Comparison of ENCODE assay signal across 8 mouse cellular contexts in the genomic region with DNA sequence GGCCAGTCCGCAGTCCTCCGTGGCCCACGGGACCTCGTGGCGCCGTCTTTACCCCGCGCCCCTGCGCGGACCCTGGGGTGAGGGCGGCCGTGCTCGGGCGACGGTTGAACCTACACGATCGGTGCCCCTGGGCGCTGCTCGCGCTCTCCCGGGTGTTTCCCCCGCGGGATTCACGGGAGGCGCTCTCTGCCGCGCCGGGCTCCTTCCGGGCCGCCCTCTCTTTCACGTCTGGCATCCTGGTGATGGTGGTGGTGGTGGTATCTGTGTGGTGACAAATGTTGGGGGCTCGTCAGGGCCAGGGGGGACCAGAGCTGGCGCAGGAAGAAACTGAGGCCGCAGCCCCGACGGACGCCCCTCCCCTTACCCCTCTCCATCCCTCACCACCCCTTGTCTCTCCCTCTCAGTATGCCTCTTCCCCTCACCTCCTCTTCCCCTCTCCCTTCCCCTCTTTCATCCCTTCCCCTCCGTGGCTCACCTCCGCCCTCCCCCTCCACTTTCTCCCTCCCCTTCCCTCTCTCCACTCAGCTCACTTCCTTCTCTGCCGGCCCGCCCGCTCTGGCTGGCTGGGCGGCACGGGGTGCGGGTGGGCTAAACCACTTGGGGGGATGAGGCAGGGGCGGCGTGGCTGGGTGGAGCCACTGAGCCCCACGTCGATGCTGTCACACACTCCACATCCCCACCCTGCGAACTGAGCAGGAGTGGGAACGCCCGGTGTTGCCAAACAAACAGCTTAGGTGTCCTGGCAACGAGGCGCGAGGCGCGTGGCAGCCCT. TPM values are rescaled to one million over a fixed set of nuclear protein-coding genes. Genes with fewer than 3 reads are reported as not detected.
DNase-seq lines count a peak whose midpoint lies in the region; ATAC-seq and TF ChIP-seq lines count a peak whose summit lies in the region.

A gene (minus strand): TSS at position 595 of the 772 bp plus-strand sequence.

- TF ChIP-seq POLR2A in heart, adult 2 months (IDR thresholded peaks at IDR 0.05; ENCODE audit: insufficient read depth, low read depth, low read length) = no peak

- peaks cover 3% of the 10 kb centered on the region; the same call in 1 of the 2 replicates for H3K9me3 ChIP-seq in G1E (replicated peaks)
- no peaks in the 10 kb centered on the region for H3K9me3 ChIP-seq in embryonic facial prominence, embryonic 13.5 days
- H3K9me3 ChIP-seq in hindbrain, embryonic 16.5 days (ENCODE audit: control insufficient read depth, low read length) = no peaks in the 10 kb centered on the region
- H3K9me3 ChIP-seq in liver, postnatal 0 days (ENCODE audit: low read length) = no peaks in the 10 kb centered on the region
- H3K9me3 ChIP-seq in neural tube, embryonic 11.5 days (ENCODE audit: control insufficient read depth, low read length) = no peaks in the 10 kb centered on the region

- no peak within 1 kb of the TSS for H3K27ac ChIP-seq in heart, adult 2 months
- 0 out of 2 replicates have a peak within 1 kb of the TSS, but pooled peaks have one; percentile 11 for H3K27ac ChIP-seq in embryonic facial prominence, embryonic 13.5 days
- no peak within 1 kb of the TSS; the same call in 1 of the 2 replicates for H3K27ac ChIP-seq in hindbrain, embryonic 16.5 days (ENCODE audit: low read depth, low read length)
- no peak within 1 kb of the TSS for H3K27ac ChIP-seq in liver, postnatal 0 days (ENCODE audit: low read depth)
- H3K27ac ChIP-seq in neural tube, embryonic 11.5 days (ENCODE audit: low read depth, low read length) = no peak within 1 kb of the TSS

- WGBS in heart, adult 2 months = 3% methylated on average over 55 of the region's 57 CpGs
- 2% methylated on average over 57 of the region's 57 CpGs for WGBS in embryonic facial prominence, embryonic 13.5 days
- WGBS in hindbrain, embryonic 16.5 days = 2% methylated on average over 53 of the region's 57 CpGs
- WGBS in liver, postnatal 0 days (ENCODE audit: insufficient replicate concordance) = 4% methylated on average over 49 of the region's 57 CpGs
- 2% methylated on average over 55 of the region's 57 CpGs for WGBS in neural tube, embryonic 11.5 days

- intact Hi-C loops in heart, adult 2 months (cut with DNase I) = no loop called here
- intact Hi-C loops in heart, postnatal 36 days (cut with DNase I) = loop anchor here (10.0 kb wide), 2 partner anchors 225 to 425 kb away; a partner anchor contains a TSS

- peak within 1 kb of the TSS; percentile 71 for H3K9ac ChIP-seq in heart, adult 2 months (ENCODE audit: low read depth, low read length)
- H3K9ac ChIP-seq in embryonic facial prominence, embryonic 13.5 days = peak within 1 kb of the TSS; percentile 75
- peak within 1 kb of the TSS; percentile 75 for H3K9ac ChIP-seq in hindbrain, embryonic 16.5 days (ENCODE audit: low read depth, low read length)
- H3K9ac ChIP-seq in liver, postnatal 0 days (replicated peaks) = peak within 1 kb of the TSS; percentile 43
- peak within 1 kb of the TSS; percentile 54 for H3K9ac ChIP-seq in neural tube, embryonic 11.5 days (ENCODE audit: low read length)

- TF ChIP-seq EP300 in heart, adult 2 months (IDR thresholded peaks at IDR 0.05; ENCODE audit: insufficient read depth, low read depth, low read length) = no peak
- no peak for TF ChIP-seq EP300 in liver, postnatal 0 days (IDR thresholded peaks at IDR 0.05; ENCODE audit: low read depth)

- H3K79me2 ChIP-seq in heart, adult 2 months (replicated peaks; ENCODE audit: control insufficient read depth, insufficient read depth, low read length) = no peaks in the 10 kb centered on the region

- DNase-seq in heart, adult 2 months = peak in 1 of 2 experiments; percentile 63
- DNase-seq in heart, postnatal 36 days = no peak
- no peak for DNase-seq in G1E (ENCODE audit: low spot score)
- peak; percentile 68 for DNase-seq in liver, postnatal 0 days
- DNase-seq in neural tube, embryonic 11.5 days (ENCODE audit: low spot score) = peak; percentile 90
- peak; percentile 24 for DNase-seq in urinary bladder, postnatal 25 days (ENCODE audit: low spot score)

- H3K4me1 ChIP-seq in heart, adult 2 months (ENCODE audit: control insufficient read depth, insufficient read depth, low read length) = no peaks in the 10 kb centered on the region
- H3K4me1 ChIP-seq in G1E (ENCODE audit: insufficient read depth, low read depth, low read length) = peaks cover 26% of the 10 kb centered on the region
- peaks cover 21% of the 10 kb centered on the region for H3K4me1 ChIP-seq in embryonic facial prominence, embryonic 13.5 days
- H3K4me1 ChIP-seq in hindbrain, embryonic 16.5 days (ENCODE audit: control insufficient read depth, insufficient read depth, low read depth, low read length) = peaks cover 9% of the 10 kb centered on the region; the same call in 1 of the 2 replicates
- H3K4me1 ChIP-seq in liver, postnatal 0 days (ENCODE audit: insufficient read depth) = peaks cover 10% of the 10 kb centered on the region
- peaks cover 5% of the 10 kb centered on the region; the same call in 1 of the 2 replicates for H3K4me1 ChIP-seq in neural tube, embryonic 11.5 days (ENCODE audit: control insufficient read depth, insufficient read depth, low read length)

- peak within 1 kb of the TSS; percentile 99 for H3K4me2 ChIP-seq in embryonic facial prominence, embryonic 13.5 days
- H3K4me2 ChIP-seq in hindbrain, embryonic 16.5 days (ENCODE audit: low read length) = peak within 1 kb of the TSS; percentile 100
- H3K4me2 ChIP-seq in liver, postnatal 0 days (ENCODE audit: low read depth, low read length) = peak within 1 kb of the TSS; percentile 98
- H3K4me2 ChIP-seq in neural tube, embryonic 11.5 days (ENCODE audit: low read depth) = peak within 1 kb of the TSS; percentile 99

- ATAC-seq in G1E (ENCODE audit: extremely low read depth, insufficient number of reproducible peaks, low FRiP score, poor library complexity, severe bottlenecking) = no peak
- ATAC-seq in embryonic facial prominence, embryonic 13.5 days (ENCODE audit: insufficient number of reproducible peaks, insufficient read depth, low FRiP score, low TSS enrichment, low read depth) = peak; percentile 84
- peak; percentile 91 for ATAC-seq in hindbrain, embryonic 16.5 days
- peak; percentile 52 for ATAC-seq in liver, postnatal 0 days
- peak; percentile 86 for ATAC-seq in neural tube, embryonic 11.5 days (ENCODE audit: insufficient read depth, low FRiP score, low TSS enrichment)

- no peaks in the 10 kb centered on the region for H3K36me3 ChIP-seq in heart, adult 2 months (ENCODE audit: control insufficient read depth, insufficient read depth, low read length)
- no peaks in the 10 kb centered on the region for H3K36me3 ChIP-seq in G1E (replicated peaks)
- no peaks in the 10 kb centered on the region for H3K36me3 ChIP-seq in embryonic facial prominence, embryonic 13.5 days
- H3K36me3 ChIP-seq in hindbrain, embryonic 16.5 days (ENCODE audit: control insufficient read depth, insufficient read depth, low read length) = no peaks in the 10 kb centered on the region
- H3K36me3 ChIP-seq in liver, postnatal 0 days (replicated peaks; ENCODE audit: insufficient read depth, low read length) = no peaks in the 10 kb centered on the region
- no peaks in the 10 kb centered on the region for H3K36me3 ChIP-seq in neural tube, embryonic 11.5 days (ENCODE audit: control insufficient read depth, insufficient read depth, low read length)

- H3K27me3 ChIP-seq in heart, adult 2 months (ENCODE audit: control insufficient read depth, insufficient read depth, low read length) = peaks cover 8% of the 10 kb centered on the region
- peaks cover 25% of the 10 kb centered on the region for H3K27me3 ChIP-seq in G1E (ENCODE audit: insufficient read depth, low read length)
- no peaks in the 10 kb centered on the region; the same call in 1 of the 2 replicates for H3K27me3 ChIP-seq in embryonic facial prominence, embryonic 13.5 days
- no peaks in the 10 kb centered on the region; the same call in 1 of the 2 replicates for H3K27me3 ChIP-seq in hindbrain, embryonic 16.5 days (replicated peaks; ENCODE audit: control insufficient read depth, insufficient read depth, low read length)
- peaks cover 8% of the 10 kb centered on the region; the same call in 1 of the 2 replicates for H3K27me3 ChIP-seq in liver, postnatal 0 days (ENCODE audit: insufficient read depth, low read length)
- 0 out of 2 replicates have a peak, but pooled peaks cover 2% of the 10 kb centered on the region for H3K27me3 ChIP-seq in neural tube, embryonic 11.5 days (ENCODE audit: control insufficient read depth, insufficient read depth, low read length)

- no peak for TF ChIP-seq CTCF in heart, adult 2 months (IDR thresholded peaks at IDR 0.05)
- no peak for TF ChIP-seq CTCF in G1E (IDR thresholded peaks at IDR 0.05; ENCODE audit: low read depth, low read length)
- TF ChIP-seq CTCF in liver, postnatal 0 days (IDR thresholded peaks at IDR 0.05; ENCODE audit: low read depth) = no peak

- peak within 1 kb of the TSS; percentile 75 for H3K4me3 ChIP-seq in heart, adult 2 months
- H3K4me3 ChIP-seq in G1E (ENCODE audit: low read depth, low read length) = peak within 1 kb of the TSS; percentile 30; the same call in 1 of the 2 replicates
- H3K4me3 ChIP-seq in embryonic facial prominence, embryonic 13.5 days = peak within 1 kb of the TSS; percentile 66
- H3K4me3 ChIP-seq in hindbrain, embryonic 16.5 days (ENCODE audit: low read length) = peak within 1 kb of the TSS; percentile 66
- H3K4me3 ChIP-seq in liver, postnatal 0 days (ENCODE audit: low read depth, low read length) = peak within 1 kb of the TSS; percentile 56
- H3K4me3 ChIP-seq in neural tube, embryonic 11.5 days (ENCODE audit: low read depth, low read length) = peak within 1 kb of the TSS; percentile 55

RNA-seq across cellular contexts. Expression of the gene that starts here (rescaled TPM):
- not detected for total RNA-seq in heart, adult 2 months (2021)
- 1.4 and 1.8 TPM in 2 replicates for polyA plus RNA-seq in heart, adult 2 months (2012; rRNA removed)
- total RNA-seq in heart, postnatal 36 days (2021) = not detected
- total RNA-seq in G1E (2014; fragmentation: Nextera tagmentation) (not detected in 2 replicates), G1E (2017) (not detected in 2 replicates)
- polyA plus RNA-seq in G1E (2012) = not detected in 2 replicates
- polyA plus RNA-seq in embryonic facial prominence, embryonic 13.5 days (2015; fragmentation: Nextera tagmentation; extraction: Ambion mirVana) = 1.9 and 2.1 TPM in 2 replicates
- polyA plus RNA-seq in hindbrain, embryonic 16.5 days (2015; fragmentation: Nextera tagmentation; extraction: Ambion mirVana) = 1.4 and 1.6 TPM in 2 replicates
- 0.07 TPM in 1 of 2 replicates, not detected in the other for polyA plus RNA-seq in liver, postnatal 0 days (2015; fragmentation: Nextera tagmentation; extraction: Ambion mirVana)
- 0.69 and 0.76 TPM in 2 replicates for polyA plus RNA-seq in neural tube, embryonic 11.5 days (2014; fragmentation: Nextera tagmentation; extraction: Ambion mirVana)

Comparison
In these comparisons a context has a peak if more than half of its experiments do, and no peak if none do; other contexts are left out.
1. Peak in DNase-seq, ATAC-seq, H3K4me3 ChIP-seq, H3K9ac ChIP-seq and H3K4me2 ChIP-seq in liver, postnatal 0 days; RNA of the gene not detected or under 1 TPM.
2. Peak in DNase-seq, ATAC-seq, H3K4me3 ChIP-seq, H3K9ac ChIP-seq and H3K4me2 ChIP-seq in neural tube, embryonic 11.5 days; RNA of the gene not detected or under 1 TPM.